Mouse (Mus musculus) lung, embryonic 14.5 days (tissue): ENCODE measurements around the gene Rab5c. TPM values are rescaled to one million over a fixed set of nuclear protein-coding genes. Genes with fewer than 3 reads are reported as not detected.

Source experiments
- ATAC-seq: fragments of 200-750 bp; cut with Nextera tagmentation; 2 replicates; pipeline ENCODE4 v1.8.0; 2017; ENCODE audit warnings: mild to moderate bottlenecking, moderate TSS enrichment, moderate library complexity; ENCODE audit not compliant: insufficient read depth
- DNase-seq: peaks from one replicate; pipeline ENCODE4 v3.0.0-alpha.2; 2015
- H3K27ac ChIP-seq: fragments of 300-500 bp; sonication (generic); 2 replicates; pipeline ENCODE4 v1.5.1; 2014; ENCODE audit warnings: low read depth, mild to moderate bottlenecking, moderate library complexity
- H3K27me3 ChIP-seq: fragments of 300-500 bp; sonication (generic); 2 replicates; pipeline ENCODE4 v1.6.1; 2014; ENCODE audit warnings: low read length, control low read depth; ENCODE audit not compliant: insufficient read depth
- H3K36me3 ChIP-seq: fragments of 300-500 bp; sonication (generic); 2 replicates; pipeline ENCODE4 v1.6.1; 2014; ENCODE audit warnings: control low read depth; ENCODE audit not compliant: insufficient read depth
- H3K4me1 ChIP-seq: fragments of 300-500 bp; sonication (generic); 2 replicates; pipeline ENCODE4 v1.6.1; 2014; ENCODE audit warnings: antibody characterized with exemption, control low read depth; ENCODE audit not compliant: insufficient read depth
- H3K4me2 ChIP-seq: fragments of 300-500 bp; sonication (generic); 2 replicates; pipeline ENCODE4 v1.6.1; 2014; ENCODE audit warnings: mild to moderate bottlenecking
- H3K4me3 ChIP-seq: fragments of 300-500 bp; sonication (generic); 2 replicates; pipeline ENCODE4 v1.5.1; 2014; ENCODE audit warnings: low read depth, low read length
- H3K9ac ChIP-seq: fragments of 300-500 bp; sonication (generic); 2 replicates; pipeline ENCODE4 v1.6.1; 2014
- H3K9me3 ChIP-seq: fragments of 300-500 bp; sonication (generic); 2 replicates; pipeline ENCODE4 v1.6.1; 2016; ENCODE audit warnings: low read depth, low read length, control low read depth
- CTCF ChIP-seq: IDR thresholded peaks from 2 replicates; pipeline ENCODE4 v1.5.1; 2016; ENCODE audit warnings: antibody characterized with exemption, low read depth
- WGBS: fragments of 180-500 bp; shearing (Covaris S2); extraction: QIAGEN DNeasy Blood & Tissue Kit; methylation state at CpG from one replicate; pipeline ENCODE4 v1.1.7; 2014; 5-methylcytosine and 5-hydroxymethylcytosine counted together
- polyA plus RNA-seq: library from polyadenylated mRNA; unstranded; fragments of >200 nt; fragmentation: Nextera tagmentation; extraction: Ambion mirVana; gene quantifications from 2 replicates; pipeline ENCODE4 v1.2.1, GENCODE M21; 2014

Rab5c gene
- polyA plus RNA-seq, 1 experiment from 2014 or later: 49.9 TPM

GRCm38 (mm10) chr11:100718462-100718861 lies 19.6 kb downstream of the Rab5c start:
- Histone ChIP-seq H3K4me2 (no peak overlapping the region), H3K27ac (no peak overlapping the region), H3K4me3 (no peak overlapping the region), H3K9ac (no peak overlapping the region), H3K36me3 (peaks cover 46% of the 10 kb centered on the region), H3K27me3 (no peaks in the 10 kb centered on the region), H3K9me3 (no peaks in the 10 kb centered on the region), H3K4me1 (peaks cover 12% of the 10 kb centered on the region)
- WGBS: 91% methylated on average over 7 of the region's 7 CpGs
- TF ChIP-seq CTCF: no peak
- DNase-seq (no peak), ATAC-seq (no peak)

GRCm38 (mm10) chr11:100716649-100717048 lies 21.4 kb downstream of the Rab5c start:
- Histone ChIP-seq H3K9ac (no peak overlapping the region), H3K27ac (no peak overlapping the region), H3K27me3 (no peaks in the 10 kb centered on the region), H3K9me3 (no peaks in the 10 kb centered on the region), H3K36me3 (peaks cover 46% of the 10 kb centered on the region), H3K4me1 (peaks cover 18% of the 10 kb centered on the region), H3K4me2 (no peak overlapping the region), H3K4me3 (no peak overlapping the region)
- DNase-seq (no peak), ATAC-seq (no peak)
- 74% methylated on average over 3 of the region's 3 CpGs for WGBS
- no peak for TF ChIP-seq CTCF

DNA sequence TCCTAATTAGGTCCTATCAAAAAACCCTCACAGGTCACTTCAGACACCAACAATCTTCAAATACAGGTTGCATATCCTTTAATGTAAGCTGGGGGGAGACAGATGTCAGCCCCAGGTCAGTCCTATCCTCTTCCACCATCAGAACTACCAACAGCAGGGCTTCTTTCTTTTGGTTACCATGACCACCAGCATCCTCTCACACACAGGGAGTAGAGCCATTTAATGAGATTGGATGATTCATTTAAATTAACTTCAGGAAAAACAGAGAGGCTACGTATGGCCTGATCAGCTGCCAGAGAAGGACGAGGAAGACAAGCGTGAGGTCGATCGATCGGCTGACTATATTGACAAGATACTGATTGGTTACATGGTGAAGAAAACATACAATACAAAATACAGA lies 23.1 kb downstream of the Rab5c start:
- Histone ChIP-seq H3K27ac (no peak overlapping the region), H3K4me3 (no peak overlapping the region), H3K36me3 (peaks cover 53% of the 10 kb centered on the region), H3K9me3 (no peaks in the 10 kb centered on the region), H3K4me2 (no peak overlapping the region), H3K4me1 (peaks cover 19% of the 10 kb centered on the region), H3K27me3 (no peaks in the 10 kb centered on the region), H3K9ac (no peak overlapping the region)
- TF ChIP-seq CTCF: no peak
- WGBS: 90% methylated on average over 6 of the region's 6 CpGs
- no peak for DNase-seq
- ATAC-seq: no peak

GRCm38 (mm10) chr11:100714534-100714915 lies 23.5 kb downstream of the Rab5c start:
- peaks cover 19% of the 10 kb centered on the region for H3K4me1 ChIP-seq
- peak overlapping the region; percentile 46; the same call in 1 of the 2 replicates for H3K9ac ChIP-seq
- TF ChIP-seq CTCF: peak; percentile 85
- ATAC-seq (0 out of 2 replicates have a peak, but pooled peaks have one; percentile 4), DNase-seq (peak; percentile 92)
- H3K4me3 ChIP-seq: peak overlapping the region; percentile 30; the same call in 1 of the 2 replicates
- WGBS: 49% methylated on average over 6 of the region's 6 CpGs
- no peaks in the 10 kb centered on the region for H3K9me3 ChIP-seq
- no peaks in the 10 kb centered on the region for H3K27me3 ChIP-seq
- H3K36me3 ChIP-seq: peaks cover 53% of the 10 kb centered on the region
- H3K4me2 ChIP-seq: peak overlapping the region; percentile 65
- H3K27ac ChIP-seq: peak overlapping the region; percentile 81; the same call in 1 of the 2 replicates

- no peak for TF ChIP-seq CTCF
- peak within 1 kb of the TSS; percentile 96 for H3K4me3 ChIP-seq
- no peaks in the 10 kb centered on the region for H3K27me3 ChIP-seq
- H3K27ac ChIP-seq: peak within 1 kb of the TSS; percentile 81
- ATAC-seq (peak; percentile 23; the same call in 1 of the 2 replicates), DNase-seq (peak; percentile 84)
- peaks cover 53% of the 10 kb centered on the region for H3K36me3 ChIP-seq
- H3K4me2 ChIP-seq: peak within 1 kb of the TSS; percentile 80
- peaks cover 19% of the 10 kb centered on the region for H3K4me1 ChIP-seq
- H3K9ac ChIP-seq: peak within 1 kb of the TSS; percentile 46
- 5% methylated on average over 38 of the region's 38 CpGs for WGBS
- H3K9me3 ChIP-seq: no peaks in the 10 kb centered on the region
Observed at GRCm38 (mm10) chr11:100713735-100714533, 24.1 kb downstream of the Rab5c start, which contains the start of gene Hspb9. Hspb9 (plus strand) TSS chr11:100713850.

- no peak for TF ChIP-seq CTCF
- Histone ChIP-seq H3K9ac (peak overlapping the region; percentile 46), H3K9me3 (no peaks in the 10 kb centered on the region), H3K36me3 (peaks cover 53% of the 10 kb centered on the region), H3K4me3 (peak overlapping the region; percentile 30; the same call in 1 of the 2 replicates), H3K27ac (peak overlapping the region; percentile 81; the same call in 1 of the 2 replicates), H3K4me2 (peak overlapping the region; percentile 65), H3K27me3 (no peaks in the 10 kb centered on the region), H3K4me1 (peaks cover 19% of the 10 kb centered on the region)
- 58% methylated on average over 4 of the region's 4 CpGs for WGBS
- DNase-seq: no peak
- no peak for ATAC-seq
Observed at GRCm38 (mm10) chr11:100713174-100713573, 24.8 kb downstream of the Rab5c start.
